Mouse (Mus musculus): ENCODE results near the gene Lin7b.

DNA sequence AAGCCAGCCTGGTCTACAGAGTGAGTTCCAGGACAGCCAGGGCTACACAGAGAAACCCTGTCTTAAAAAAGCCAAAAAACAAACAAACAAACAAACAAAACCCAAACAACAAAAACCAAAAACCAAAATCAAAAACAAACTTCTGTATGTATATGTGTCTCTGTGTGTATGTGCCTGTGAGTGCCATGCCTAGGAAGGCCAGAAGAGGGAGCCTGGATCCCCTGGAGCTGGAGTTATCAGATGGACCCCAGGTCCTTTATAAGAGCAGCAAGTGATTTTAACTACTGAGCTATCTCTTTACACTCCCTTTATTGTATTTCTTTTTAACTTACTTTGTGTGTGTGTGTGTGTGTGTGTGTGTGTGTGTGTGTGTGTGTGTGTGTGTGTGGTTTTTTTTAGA is 44.6 kb downstream of the Lin7b start:
- TF ChIP-seq POLR2A (IDR thresholded peaks at IDR 0.05; ENCODE audit: low read depth, low read length) (no peak), CTCF (conservative IDR thresholded peaks at IDR 0.05; ENCODE audit: insufficient read depth, insufficient read length, low read depth, low read length) (no peak)
